Mouse (Mus musculus) hindbrain, embryonic 16.5 days (tissue): ENCODE data around the gene Zic2. TPM values are rescaled to one million over a fixed set of nuclear protein-coding genes. Genes with fewer than 3 reads are reported as not detected.

Experiments used
- ATAC-seq: fragments of 200-750 bp; cut with Nextera tagmentation; 2 replicates; pipeline ENCODE4 v1.8.0; 2017; ENCODE audit warnings: moderate TSS enrichment, moderate library complexity
- H3K27ac ChIP-seq: fragments of 300-500 bp; sonication (generic); 2 replicates; pipeline ENCODE4 v1.5.1; 2014; ENCODE audit warnings: low read depth, mild to moderate bottlenecking, control low read depth, low read length, moderate library complexity
- H3K27me3 ChIP-seq: fragments of 300-500 bp; sonication (generic); replicated peaks from 2 replicates; pipeline ENCODE4 v1.6.1; 2014; ENCODE audit warnings: low read length; ENCODE audit not compliant: control insufficient read depth, insufficient read depth
- H3K36me3 ChIP-seq: fragments of 300-500 bp; sonication (generic); 2 replicates; pipeline ENCODE4 v1.6.1; 2014; ENCODE audit warnings: mild to moderate bottlenecking, low read length, moderate library complexity, mixed read lengths; ENCODE audit not compliant: control insufficient read depth, insufficient read depth
- H3K4me1 ChIP-seq: fragments of 300-500 bp; sonication (generic); 2 replicates; pipeline ENCODE4 v1.6.1; 2014; ENCODE audit warnings: low read depth, low read length; ENCODE audit not compliant: control insufficient read depth, insufficient read depth
- H3K4me2 ChIP-seq: fragments of 300-500 bp; sonication (generic); 2 replicates; pipeline ENCODE4 v1.6.1; 2014; ENCODE audit warnings: mild to moderate bottlenecking, low read length, control low read depth, moderate library complexity
- H3K4me3 ChIP-seq: fragments of 300-500 bp; sonication (generic); 2 replicates; pipeline ENCODE4 v1.5.1; 2014; ENCODE audit warnings: mild to moderate bottlenecking, low read length, control low read depth, moderate library complexity
- H3K9ac ChIP-seq: fragments of 300-500 bp; sonication (generic); 2 replicates; pipeline ENCODE4 v1.6.1; 2014; ENCODE audit warnings: low read depth, mild to moderate bottlenecking, control low read depth, low read length, moderate library complexity
- H3K9me3 ChIP-seq: fragments of 300-500 bp; sonication (generic); 2 replicates; pipeline ENCODE4 v1.6.1; 2014; ENCODE audit warnings: mild to moderate bottlenecking, low read length, moderate library complexity; ENCODE audit not compliant: control insufficient read depth
- WGBS: fragments of 180-500 bp; shearing (Covaris S2); extraction: QIAGEN DNeasy Blood & Tissue Kit; methylation state at CpG from one replicate; pipeline ENCODE4 v1.1.7; 2014; 5-methylcytosine and 5-hydroxymethylcytosine counted together
- polyA plus RNA-seq: library from polyadenylated mRNA; unstranded; fragments of >200 nt; fragmentation: Nextera tagmentation; extraction: Ambion mirVana; gene quantifications from 2 replicates; pipeline ENCODE4 v1.2.1, GENCODE M21; 2015

Zic2 gene
- polyA plus RNA-seq, 1 experiment from 2014 or later: 7.3 TPM

DNA sequence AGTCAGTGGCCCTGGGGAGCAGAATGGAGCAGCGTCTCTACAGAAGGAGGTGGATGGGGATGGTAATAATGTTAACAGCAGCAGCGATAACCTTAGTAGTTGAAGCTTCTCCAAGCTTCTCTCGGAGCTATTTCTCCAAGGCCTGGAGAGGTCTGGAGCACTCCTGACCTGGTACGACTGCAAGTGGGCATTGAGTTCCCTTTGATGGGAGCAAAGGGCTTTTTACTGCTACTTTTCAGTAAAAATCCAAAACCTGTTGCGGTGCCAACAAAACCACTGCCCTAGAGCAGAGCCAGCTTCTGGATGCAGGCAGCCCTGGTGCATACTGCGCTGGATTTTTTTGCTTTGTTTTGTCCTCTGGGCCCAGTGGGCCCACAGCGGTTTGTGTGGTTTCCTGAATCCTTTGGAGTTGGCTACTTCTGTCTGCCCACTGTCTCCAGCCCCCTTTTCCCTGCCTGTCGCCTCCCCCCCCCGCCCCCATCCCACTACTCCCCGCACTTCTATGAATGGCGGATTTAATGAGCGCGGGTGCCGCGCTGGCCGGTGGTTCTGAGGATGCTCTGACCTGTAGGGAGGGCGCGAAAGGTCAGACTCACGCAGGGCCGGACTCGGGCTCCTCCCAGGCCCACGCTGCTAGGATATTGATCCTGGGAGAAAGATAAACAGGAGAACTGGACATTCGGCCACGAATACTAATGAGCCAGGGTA, 9.8 kb downstream of the Zic2 start:
- Histone ChIP-seq H3K27me3 (peaks cover 33% of the 10 kb centered on the region), H3K4me2 (peak overlapping the region; percentile 56), H3K36me3 (no peaks in the 10 kb centered on the region), H3K9ac (peak overlapping the region; percentile 58), H3K4me3 (peak overlapping the region; percentile 18), H3K9me3 (no peaks in the 10 kb centered on the region), H3K27ac (peak overlapping the region; percentile 75), H3K4me1 (no peaks in the 10 kb centered on the region)
- 4% methylated on average over 23 of the region's 24 CpGs for WGBS
- ATAC-seq: peak; percentile 58

DNA sequence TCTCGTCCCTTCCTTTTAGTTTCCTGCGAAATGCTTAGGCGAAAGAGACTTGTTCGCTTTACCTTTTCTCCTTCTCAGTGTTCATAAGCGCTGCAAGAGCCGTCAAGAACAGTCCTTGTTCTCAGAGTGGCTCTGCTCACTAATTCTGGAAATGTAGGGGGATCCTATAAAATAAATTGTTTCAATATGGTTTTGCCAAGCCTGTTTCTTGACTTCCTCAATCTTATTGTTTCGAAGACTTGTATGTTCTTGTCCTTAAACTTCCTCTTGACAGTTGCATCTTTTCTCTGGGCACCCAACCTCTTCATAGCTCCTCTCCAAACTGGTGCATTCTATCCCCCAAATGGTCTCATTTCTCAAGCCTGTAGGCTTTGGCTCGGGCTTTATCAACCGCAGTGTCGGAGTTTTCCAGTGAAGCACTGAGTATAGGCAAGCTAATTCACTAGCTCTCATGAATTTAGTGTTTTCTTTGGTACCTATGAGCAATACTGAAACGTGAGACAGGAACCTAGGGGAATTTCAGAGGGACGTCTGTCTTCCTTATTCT, 10.5 kb downstream of the Zic2 start:
- H3K4me2 ChIP-seq: peak overlapping the region; percentile 56
- peaks cover 2% of the 10 kb centered on the region; the same call in 1 of the 2 replicates for H3K4me1 ChIP-seq
- ATAC-seq: no peak
- H3K9ac ChIP-seq: peak overlapping the region; percentile 3; the same call in 1 of the 2 replicates
- no peaks in the 10 kb centered on the region for H3K9me3 ChIP-seq
- 8% methylated on average over 12 of the region's 12 CpGs for WGBS
- peaks cover 30% of the 10 kb centered on the region for H3K27me3 ChIP-seq
- H3K36me3 ChIP-seq: no peaks in the 10 kb centered on the region
- peak overlapping the region; percentile 18 for H3K4me3 ChIP-seq
- peak overlapping the region; percentile 75 for H3K27ac ChIP-seq

DNA sequence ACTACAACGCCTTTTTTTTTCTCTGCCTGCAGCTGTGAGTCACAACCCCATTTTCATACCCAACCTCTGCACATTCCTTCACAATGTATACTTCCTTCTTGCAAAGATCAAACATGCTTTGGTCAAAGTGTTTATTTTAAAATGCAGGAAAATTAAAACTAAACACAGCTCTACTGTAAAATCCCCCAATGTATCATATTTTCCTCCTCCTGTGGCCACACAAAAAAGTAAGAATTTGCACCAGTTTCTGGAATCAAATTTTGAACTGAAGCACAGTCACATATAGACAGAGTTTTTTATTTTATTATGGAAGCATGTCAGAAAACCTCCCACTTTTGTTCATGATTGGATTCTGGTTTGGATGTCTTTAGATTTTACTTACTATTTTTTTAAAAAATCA, 11.4 kb downstream of the Zic2 start:
- no peaks in the 10 kb centered on the region for H3K9me3 ChIP-seq
- ATAC-seq: no peak
- peaks cover 3% of the 10 kb centered on the region; the same call in 1 of the 2 replicates for H3K4me1 ChIP-seq
- no peak overlapping the region for H3K4me3 ChIP-seq
- 17% methylated on average over 1 of the region's 1 CpGs for WGBS
- H3K27ac ChIP-seq: no peak overlapping the region
- H3K36me3 ChIP-seq: no peaks in the 10 kb centered on the region
- peaks cover 37% of the 10 kb centered on the region for H3K27me3 ChIP-seq
- no peak overlapping the region for H3K9ac ChIP-seq
- H3K4me2 ChIP-seq: no peak overlapping the region

DNA sequence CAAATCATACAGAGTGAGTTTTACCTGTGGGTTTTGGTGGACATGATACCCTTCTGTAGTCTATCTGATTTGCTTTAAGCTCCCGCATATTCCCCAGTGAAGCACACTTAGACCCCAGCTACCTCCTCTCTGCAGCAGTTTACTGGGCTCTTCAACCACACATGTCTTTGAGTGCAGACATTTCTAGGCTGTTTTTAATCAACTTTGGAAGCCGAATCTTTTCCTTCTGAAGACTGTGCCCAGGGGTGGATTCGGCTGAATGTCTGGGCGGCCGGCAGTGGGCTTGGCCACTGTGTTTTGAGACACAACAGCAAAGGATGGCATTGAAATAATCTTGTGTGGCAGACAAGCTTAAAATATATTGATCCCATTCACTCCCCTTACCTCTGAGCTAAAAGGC, 12.1 kb downstream of the Zic2 start:
- H3K4me2 ChIP-seq: peak overlapping the region; percentile 31; the same call in 1 of the 2 replicates
- no peak overlapping the region for H3K4me3 ChIP-seq
- peaks cover 3% of the 10 kb centered on the region; the same call in 1 of the 2 replicates for H3K4me1 ChIP-seq
- peak overlapping the region; percentile 51; the same call in 1 of the 2 replicates for H3K27ac ChIP-seq
- H3K9me3 ChIP-seq: no peaks in the 10 kb centered on the region
- peaks cover 34% of the 10 kb centered on the region for H3K27me3 ChIP-seq
- no peak for ATAC-seq
- no peaks in the 10 kb centered on the region for H3K36me3 ChIP-seq
- H3K9ac ChIP-seq: peak overlapping the region; percentile 9
- WGBS: 13% methylated on average over 5 of the region's 5 CpGs

DNA sequence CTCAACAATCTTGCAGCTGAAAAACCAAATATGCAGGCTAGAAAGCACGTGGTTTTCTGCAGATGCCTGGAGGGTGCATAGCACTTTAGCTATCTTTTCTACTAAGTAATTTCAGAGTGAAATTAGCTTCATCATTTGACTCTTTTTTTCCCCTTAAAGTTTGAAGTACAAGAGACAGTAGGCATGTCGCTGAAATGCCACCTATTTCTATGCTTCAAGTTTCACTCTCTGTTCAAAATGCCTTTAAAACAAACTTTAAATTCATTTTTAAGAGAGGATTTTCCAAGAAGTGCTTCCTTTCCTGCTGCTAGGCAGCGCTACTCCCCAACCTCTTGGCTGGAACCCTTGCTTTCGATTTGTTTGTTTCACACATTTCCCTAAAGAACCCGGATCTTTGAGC, 13.8 kb downstream of the Zic2 start:
- under 1% methylated on average over 5 of the region's 5 CpGs for WGBS
- H3K36me3 ChIP-seq: no peaks in the 10 kb centered on the region
- peaks cover 3% of the 10 kb centered on the region; the same call in 1 of the 2 replicates for H3K4me1 ChIP-seq

DNA sequence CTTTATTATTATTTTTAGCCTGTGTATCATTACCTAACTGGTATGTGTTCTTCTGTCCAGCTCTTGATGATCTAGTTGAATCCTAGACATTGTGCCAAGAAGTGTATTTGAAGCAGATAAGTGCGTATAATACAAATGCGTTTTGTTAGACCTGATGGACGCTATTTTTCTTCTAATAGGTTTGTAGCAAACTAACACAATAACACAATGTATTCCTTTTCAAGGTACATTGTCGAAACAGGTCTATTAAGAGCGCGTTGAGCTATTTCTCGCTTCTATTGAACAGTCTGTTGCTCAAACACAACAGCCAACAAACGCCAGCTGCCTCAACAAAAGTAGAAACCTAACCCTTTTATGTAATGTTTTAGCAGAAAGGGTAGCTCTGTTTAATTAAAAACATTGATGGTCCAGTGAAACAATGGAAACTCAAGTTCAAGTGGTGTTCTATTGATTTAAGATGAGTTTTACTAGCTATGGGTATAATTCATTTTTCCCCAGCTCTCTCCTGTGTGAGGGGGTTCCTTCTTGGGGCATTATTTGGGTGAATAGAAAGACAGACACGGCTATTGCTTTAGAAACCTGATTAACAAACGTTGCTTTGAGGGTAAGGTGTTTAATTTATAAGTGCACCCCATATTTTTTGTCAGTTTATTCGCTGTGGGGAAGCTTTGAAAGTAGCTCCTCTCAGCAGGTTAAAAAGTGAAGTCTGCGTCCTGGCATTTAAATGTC, 14.6 kb downstream of the Zic2 start:
- H3K27me3 ChIP-seq: peaks cover 22% of the 10 kb centered on the region
- peaks cover 3% of the 10 kb centered on the region; the same call in 1 of the 2 replicates for H3K4me1 ChIP-seq
- 4% methylated on average over 12 of the region's 12 CpGs for WGBS
- no peak for ATAC-seq
- no peaks in the 10 kb centered on the region for H3K36me3 ChIP-seq
- no peaks in the 10 kb centered on the region; the same call in 1 of the 2 replicates for H3K9me3 ChIP-seq
- H3K27ac ChIP-seq: peak overlapping the region; percentile 81; the same call in 1 of the 2 replicates
- peak overlapping the region; percentile 56 for H3K4me2 ChIP-seq
- no peak overlapping the region for H3K9ac ChIP-seq
- H3K4me3 ChIP-seq: no peak overlapping the region; the same call in 1 of the 2 replicates

More for the DNA sequence above, 13.8 kb downstream of the Zic2 start:
- Histone ChIP-seq H3K4me3 (no peak overlapping the region), H3K27me3 (peaks cover 27% of the 10 kb centered on the region), H3K9me3 (no peaks in the 10 kb centered on the region), H3K9ac (0 out of 2 replicates have a peak overlapping the region, but pooled peaks have one; percentile 13), H3K4me2 (peak overlapping the region; percentile 35; the same call in 1 of the 2 replicates), H3K27ac (no peak overlapping the region)
- ATAC-seq: no peak

DNA sequence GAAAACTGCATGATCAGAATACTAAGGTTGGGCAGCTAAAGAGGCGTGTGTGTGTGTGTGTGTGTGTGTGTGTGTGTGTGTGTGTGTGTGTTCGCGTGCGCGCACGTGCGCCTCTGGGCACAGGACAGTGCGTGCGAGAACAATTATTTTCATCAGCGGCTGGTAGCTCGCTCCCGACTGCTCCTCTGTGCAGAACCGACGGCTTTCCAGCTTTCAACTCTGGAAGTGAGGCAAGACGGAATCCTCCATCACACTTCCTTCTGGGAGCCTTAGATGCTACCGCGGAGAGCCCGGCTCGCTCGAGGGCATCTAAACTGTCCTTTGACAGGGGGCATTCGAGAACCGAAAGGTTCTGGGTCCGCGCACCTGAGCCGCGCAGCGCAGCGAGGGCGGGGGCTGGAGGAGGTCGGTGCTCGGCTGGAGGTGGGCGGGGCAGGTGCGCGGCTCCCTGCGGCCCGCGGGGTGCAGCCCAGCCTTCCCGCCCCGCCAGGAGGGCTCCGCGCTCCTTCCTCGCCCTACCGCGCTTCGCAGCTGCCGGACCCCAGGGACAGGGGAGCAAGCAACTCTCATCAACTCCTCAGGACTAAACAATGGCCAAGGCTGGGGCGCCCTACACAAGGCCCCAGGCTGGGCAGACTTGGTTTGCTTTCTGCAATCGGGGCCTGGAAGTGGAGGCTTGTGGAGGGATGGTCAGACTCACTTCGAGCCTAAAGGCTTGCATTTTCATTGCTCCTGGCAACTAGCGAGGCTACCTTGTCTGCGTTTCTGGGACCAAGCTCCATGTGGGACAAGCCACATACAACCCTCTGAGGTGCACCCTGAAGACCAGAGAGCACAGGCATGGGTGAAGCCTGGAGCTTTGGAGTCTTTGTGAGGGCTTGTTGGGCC, 15.4 kb downstream of the Zic2 start, which contains the start of gene Gm10837:
Gene Gm10837, plus strand, starts transcription at position 146 of the 888 bp plus-strand sequence.
- Histone ChIP-seq H3K4me2 (peak within 1 kb of the TSS; percentile 56), H3K27ac (peak within 1 kb of the TSS; percentile 81), H3K27me3 (peaks cover 19% of the 10 kb centered on the region), H3K9ac (peak within 1 kb of the TSS; percentile 60), H3K4me1 (peaks cover 3% of the 10 kb centered on the region; the same call in 1 of the 2 replicates), H3K9me3 (peaks cover 6% of the 10 kb centered on the region; the same call in 1 of the 2 replicates), H3K36me3 (no peaks in the 10 kb centered on the region), H3K4me3 (peak within 1 kb of the TSS; percentile 36)
- ATAC-seq: peak; percentile 85
- 2% methylated on average over 42 of the region's 51 CpGs for WGBS

DNA sequence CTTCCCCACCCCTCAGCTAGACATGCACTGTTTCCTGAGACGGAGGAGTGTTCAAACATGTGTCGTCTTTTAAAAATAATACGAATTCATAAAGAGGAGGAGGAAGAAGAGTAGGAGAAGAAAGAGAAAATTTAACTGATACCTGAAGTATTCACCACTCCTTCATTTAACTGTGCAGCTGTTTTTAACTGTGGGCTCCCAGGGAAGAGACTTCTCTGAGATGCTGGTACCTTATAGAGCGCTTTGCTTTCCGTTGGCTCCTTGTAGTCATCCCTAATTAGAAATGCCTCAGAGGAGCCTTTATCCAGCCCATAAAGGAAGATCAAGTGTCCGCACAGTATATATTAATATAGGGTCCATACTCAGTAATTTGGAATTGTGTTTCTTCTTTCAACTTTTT, 16.3 kb downstream of the Zic2 start:
- Histone ChIP-seq H3K4me2 (peak overlapping the region; percentile 56; the same call in 1 of the 2 replicates), H3K4me3 (no peak overlapping the region)

More for the DNA sequence above, 16.3 kb downstream of the Zic2 start:
- Histone ChIP-seq H3K36me3 (no peaks in the 10 kb centered on the region), H3K4me1 (peaks cover 3% of the 10 kb centered on the region; the same call in 1 of the 2 replicates), H3K27ac (no peak overlapping the region), H3K27me3 (peaks cover 15% of the 10 kb centered on the region), H3K9me3 (peaks cover 6% of the 10 kb centered on the region; the same call in 1 of the 2 replicates), H3K9ac (no peak overlapping the region)
- no peak for ATAC-seq
- 61% methylated on average over 6 of the region's 6 CpGs for whole genome bisulfite sequencing
